Mouse (Mus musculus): Measurements from ENCODE around the gene Serpina3a. TPM values are rescaled to one million over a fixed set of nuclear protein-coding genes. Genes with fewer than 3 reads are reported as not detected.

Serpina3a gene
- total RNA-seq, 2 experiments from 2014 or later = not detected

- no peak for DNase-seq (ENCODE audit: low spot score in 2 of 2)
- intact Hi-C loops (cut with DNase I) = no loop called here
Observed at GRCm38 (mm10) chr12:104140543-104141103, 28.1 kb downstream of the Serpina3a start.

GRCm38 (mm10) chr12:104141506-104141905 lies 29.0 kb downstream of the Serpina3a start:
- intact Hi-C loops (cut with DNase I) = no loop called here
- DNase-seq (ENCODE audit: low spot score in 2 of 2) = no peak

GRCm38 (mm10) chr12:104142427-104142826 lies 29.9 kb downstream of the Serpina3a start:
- intact Hi-C loops (cut with DNase I) = no loop called here
- DNase-seq (ENCODE audit: low spot score in 2 of 2) = no peak

GRCm38 (mm10) chr12:104143286-104143685 lies 30.8 kb downstream of the Serpina3a start:
- DNase-seq (ENCODE audit: low spot score in 2 of 2) = no peak
- intact Hi-C loops (cut with DNase I) = no loop called here

GRCm38 (mm10) chr12:104145571-104145970 lies 33.0 kb downstream of the Serpina3a start:
- intact Hi-C loops (cut with DNase I) = no loop called here
- DNase-seq (ENCODE audit: low spot score in 2 of 2) = no peak

GRCm38 (mm10) chr12:104151989-104152388 lies 39.5 kb downstream of the Serpina3a start:
- intact Hi-C loops (cut with DNase I) = no loop called here
- no peak for DNase-seq (ENCODE audit: low spot score in 2 of 2)

- intact Hi-C loops (cut with DNase I) = no loop called here
- no peak for DNase-seq (ENCODE audit: low spot score in 2 of 2)
Observed at GRCm38 (mm10) chr12:104153041-104153645, 40.6 kb downstream of the Serpina3a start.

- DNase-seq (ENCODE audit: low spot score in 2 of 2) = no peak
- intact Hi-C loops (cut with DNase I) = no loop called here
Observed at GRCm38 (mm10) chr12:104153656-104154055, 41.1 kb downstream of the Serpina3a start, which contains the start of gene Serpina3c. Serpina3c (minus strand) TSS chr12:104153870.

Other genes with a start within 250 kb of the Serpina3a start
- gene Serpina1a, start 249.2 kb upstream of the Serpina3a start, total RNA-seq (2021) = not detected
- gene Serpina1c, start 207.8 kb upstream of the Serpina3a start, total RNA-seq (2021) = not detected
- not detected for gene Serpina1e, start 153.7 kb upstream of the Serpina3a start, total RNA-seq (2021)
- gene Serpina11, start 122.8 kb upstream of the Serpina3a start, total RNA-seq (2021) = not detected
- gene Serpina9, start 99.0 kb upstream of the Serpina3a start, total RNA-seq (2021) = 1 to 10 TPM in 1 of 2 experiments, under 1 TPM in 1; 0.77 to 1.4 TPM
- not detected for gene Serpina12, start 68.3 kb upstream of the Serpina3a start, total RNA-seq (2021)
- not detected for gene Serpina5, start 11.6 kb upstream of the Serpina3a start, total RNA-seq (2021)
- gene Serpina3b, start 15.3 kb downstream of the Serpina3a start, total RNA-seq (2021) = not detected
- gene Serpina3c, start 41.1 kb downstream of the Serpina3a start, total RNA-seq (2021) = not detected
- not detected for gene Serpina3f, start 101.8 kb downstream of the Serpina3a start, total RNA-seq (2021)
- gene Serpina3g, start 123.5 kb downstream of the Serpina3a start, total RNA-seq (2021) = under 1 TPM; 0.26 to 0.27 TPM
- gene Serpina3i, start 150.4 kb downstream of the Serpina3a start, total RNA-seq (2021) = not detected
- not detected for gene Serpina3j, start 201.8 kb downstream of the Serpina3a start, total RNA-seq (2021)
- not detected for gene Serpina3k, start 225.8 kb downstream of the Serpina3a start, total RNA-seq (2021)
- gene Serpina3m, start 225.8 kb downstream of the Serpina3a start, total RNA-seq (2021) = not detected